Mouse (Mus musculus) bone marrow macrophage, adult 2 months (primary cell): ENCODE results near the gene Pde3a.

Source experiments
- CTCF ChIP-seq: IDR thresholded peaks from 2 replicates; pipeline ENCODE4 v1.5.1; 2012; ENCODE audit warnings: low read depth, mild to moderate bottlenecking, low read length, moderate library complexity
- POLR2A ChIP-seq: IDR thresholded peaks from 2 replicates; pipeline ENCODE4 v1.6.1; 2012; ENCODE audit warnings: mild to moderate bottlenecking, low read depth, low read length, borderline replicate concordance

- TF ChIP-seq CTCF (no peak), POLR2A (no peak)
Observed at GRCm38 (mm10) chr6:141501171-141501570, 252.1 kb downstream of the Pde3a start.
